Mouse (Mus musculus): ENCODE measurements around the gene Faim2. TPM values are rescaled to one million over a fixed set of nuclear protein-coding genes. Genes with fewer than 3 reads are reported as not detected.

The Faim2 gene
- polyA plus RNA-seq (2015; fragmentation: Nextera tagmentation; extraction: Ambion mirVana) = 0.06 and 0.16 TPM in 2 replicates

GRCm38 (mm10) chr15:99527629-99528353 lies at the start of gene Faim2:
Faim2 (minus strand) TSS chr15:99528165.
- no peaks in the 10 kb centered on the region for H3K4me1 ChIP-seq (replicated peaks)
- H3K9ac ChIP-seq = no peak within 1 kb of the TSS
- ATAC-seq (ENCODE audit: low read depth) = no peak
- H3K27me3 ChIP-seq = peaks cover 29% of the 10 kb centered on the region
- no peak within 1 kb of the TSS for H3K4me3 ChIP-seq (replicated peaks)
- WGBS (ENCODE audit: insufficient replicate concordance) = 24% methylated on average over 27 of the region's 27 CpGs
- no peak within 1 kb of the TSS for H3K27ac ChIP-seq
- H3K36me3 ChIP-seq = no peaks in the 10 kb centered on the region
- no peak for DNase-seq
- no peaks in the 10 kb centered on the region for H3K9me3 ChIP-seq (replicated peaks)
- H3K4me2 ChIP-seq = no peak within 1 kb of the TSS

GRCm38 (mm10) chr15:99569123-99569522 lies 41.2 kb upstream of the Faim2 start:
- Histone ChIP-seq H3K27me3 (peaks cover 10% of the 10 kb centered on the region), H3K4me1 (replicated peaks) (no peaks in the 10 kb centered on the region), H3K9ac (no peak overlapping the region), H3K4me3 (replicated peaks) (no peak overlapping the region), H3K27ac (no peak overlapping the region), H3K9me3 (replicated peaks) (no peaks in the 10 kb centered on the region), H3K36me3 (no peaks in the 10 kb centered on the region), H3K4me2 (no peak overlapping the region)
- DNase-seq (no peak), ATAC-seq (ENCODE audit: low read depth) (no peak)
- WGBS (ENCODE audit: insufficient replicate concordance) = 65% methylated on average over 10 of the region's 10 CpGs

GRCm38 (mm10) chr15:99568682-99569081 lies 40.7 kb upstream of the Faim2 start:
- H3K36me3 ChIP-seq = no peaks in the 10 kb centered on the region
- DNase-seq = no peak
- no peaks in the 10 kb centered on the region for H3K4me1 ChIP-seq (replicated peaks)
- no peak overlapping the region for H3K4me3 ChIP-seq (replicated peaks)
- WGBS (ENCODE audit: insufficient replicate concordance) = 48% methylated on average over 6 of the region's 6 CpGs
- no peak overlapping the region for H3K27ac ChIP-seq
- H3K27me3 ChIP-seq = peaks cover 6% of the 10 kb centered on the region
- H3K9me3 ChIP-seq (replicated peaks) = no peaks in the 10 kb centered on the region
- no peak for ATAC-seq (ENCODE audit: low read depth)
- H3K9ac ChIP-seq = no peak overlapping the region
- no peak overlapping the region for H3K4me2 ChIP-seq

- ATAC-seq (ENCODE audit: low read depth) = no peak
- Histone ChIP-seq H3K27ac (no peak overlapping the region), H3K36me3 (no peaks in the 10 kb centered on the region), H3K4me2 (no peak overlapping the region), H3K4me1 (replicated peaks) (no peaks in the 10 kb centered on the region), H3K9me3 (replicated peaks) (no peaks in the 10 kb centered on the region), H3K4me3 (replicated peaks) (no peak overlapping the region), H3K27me3 (peaks cover 4% of the 10 kb centered on the region; the same call in 1 of the 2 replicates), H3K9ac (no peak overlapping the region)
- DNase-seq = no peak
- 66% methylated on average over 4 of the region's 4 CpGs for WGBS (ENCODE audit: insufficient replicate concordance)
Measured at GRCm38 (mm10) chr15:99567371-99567770, 39.4 kb upstream of the Faim2 start.

GRCm38 (mm10) chr15:99560246-99560645 lies 32.3 kb upstream of the Faim2 start:
- Histone ChIP-seq H3K9me3 (replicated peaks) (no peaks in the 10 kb centered on the region), H3K27ac (no peak overlapping the region), H3K36me3 (no peaks in the 10 kb centered on the region), H3K4me2 (no peak overlapping the region), H3K4me3 (replicated peaks) (no peak overlapping the region), H3K27me3 (0 out of 2 replicates have a peak, but pooled peaks cover 9% of the 10 kb centered on the region), H3K9ac (no peak overlapping the region), H3K4me1 (replicated peaks) (no peaks in the 10 kb centered on the region)
- DNase-seq (no peak), ATAC-seq (ENCODE audit: low read depth) (no peak)
- 60% methylated on average over 10 of the region's 10 CpGs for WGBS (ENCODE audit: insufficient replicate concordance)

- 54% methylated on average over 1 of the region's 1 CpGs for WGBS (ENCODE audit: insufficient replicate concordance)
- ATAC-seq (ENCODE audit: low read depth) = no peak
- no peak for DNase-seq
- no peaks in the 10 kb centered on the region for H3K36me3 ChIP-seq
- no peak overlapping the region for H3K9ac ChIP-seq
- no peaks in the 10 kb centered on the region for H3K9me3 ChIP-seq (replicated peaks)
- no peak overlapping the region for H3K4me2 ChIP-seq
- H3K27me3 ChIP-seq = 0 out of 2 replicates have a peak, but pooled peaks cover 9% of the 10 kb centered on the region
- H3K4me3 ChIP-seq (replicated peaks) = no peak overlapping the region
- no peaks in the 10 kb centered on the region for H3K4me1 ChIP-seq (replicated peaks)
- no peak overlapping the region for H3K27ac ChIP-seq
Measured at GRCm38 (mm10) chr15:99558947-99559346, 31.0 kb upstream of the Faim2 start.

- H3K4me3 ChIP-seq (replicated peaks) = no peak overlapping the region
- no peaks in the 10 kb centered on the region for H3K4me1 ChIP-seq (replicated peaks)
- no peak overlapping the region for H3K9ac ChIP-seq
- no peak overlapping the region for H3K27ac ChIP-seq
- no peaks in the 10 kb centered on the region for H3K36me3 ChIP-seq
- H3K27me3 ChIP-seq = 0 out of 2 replicates have a peak, but pooled peaks cover 3% of the 10 kb centered on the region
- ATAC-seq (ENCODE audit: low read depth) = no peak
- WGBS (ENCODE audit: insufficient replicate concordance) = 73% methylated on average over 6 of the region's 6 CpGs
- H3K9me3 ChIP-seq (replicated peaks) = no peaks in the 10 kb centered on the region
- no peak for DNase-seq
- no peak overlapping the region for H3K4me2 ChIP-seq
Measured at GRCm38 (mm10) chr15:99553767-99554166, 25.8 kb upstream of the Faim2 start.

- Histone ChIP-seq H3K27me3 (0 out of 2 replicates have a peak, but pooled peaks cover 3% of the 10 kb centered on the region), H3K4me2 (no peak overlapping the region), H3K9me3 (replicated peaks) (no peaks in the 10 kb centered on the region), H3K4me1 (replicated peaks) (no peaks in the 10 kb centered on the region), H3K27ac (no peak overlapping the region), H3K9ac (no peak overlapping the region), H3K4me3 (replicated peaks) (no peak overlapping the region), H3K36me3 (no peaks in the 10 kb centered on the region)
- DNase-seq = no peak
- no peak for ATAC-seq (ENCODE audit: low read depth)
- 30% methylated on average over 2 of the region's 2 CpGs for WGBS (ENCODE audit: insufficient replicate concordance)
Measured at GRCm38 (mm10) chr15:99549901-99550300, 21.9 kb upstream of the Faim2 start.

GRCm38 (mm10) chr15:99547732-99548131 lies 19.8 kb upstream of the Faim2 start:
- no peak for ATAC-seq (ENCODE audit: low read depth)
- no peak overlapping the region for H3K27ac ChIP-seq
- peaks cover 17% of the 10 kb centered on the region; the same call in 1 of the 2 replicates for H3K27me3 ChIP-seq
- no peaks in the 10 kb centered on the region for H3K4me1 ChIP-seq (replicated peaks)
- no peak overlapping the region for H3K4me3 ChIP-seq (replicated peaks)
- WGBS (ENCODE audit: insufficient replicate concordance) = 63% methylated on average over 6 of the region's 6 CpGs
- no peak overlapping the region for H3K9ac ChIP-seq
- no peak overlapping the region for H3K4me2 ChIP-seq
- no peaks in the 10 kb centered on the region for H3K36me3 ChIP-seq
- no peak for DNase-seq
- H3K9me3 ChIP-seq (replicated peaks) = no peaks in the 10 kb centered on the region

- Histone ChIP-seq H3K27me3 (peaks cover 17% of the 10 kb centered on the region; the same call in 1 of the 2 replicates), H3K4me1 (replicated peaks) (no peaks in the 10 kb centered on the region), H3K36me3 (no peaks in the 10 kb centered on the region), H3K4me2 (no peak overlapping the region), H3K9ac (no peak overlapping the region), H3K4me3 (replicated peaks) (no peak overlapping the region), H3K27ac (no peak overlapping the region), H3K9me3 (replicated peaks) (no peaks in the 10 kb centered on the region)
- ATAC-seq (ENCODE audit: low read depth) = no peak
- no peak for DNase-seq
- WGBS (ENCODE audit: insufficient replicate concordance) = 72% methylated on average over 11 of the region's 11 CpGs
Measured at GRCm38 (mm10) chr15:99546596-99546995, 18.6 kb upstream of the Faim2 start.

- peaks cover 14% of the 10 kb centered on the region; the same call in 1 of the 2 replicates for H3K27me3 ChIP-seq
- no peaks in the 10 kb centered on the region for H3K4me1 ChIP-seq (replicated peaks)
- WGBS (ENCODE audit: insufficient replicate concordance) = 35% methylated on average over 7 of the region's 7 CpGs
- ATAC-seq (ENCODE audit: low read depth) (no peak), DNase-seq (no peak)
- no peaks in the 10 kb centered on the region for H3K9me3 ChIP-seq (replicated peaks)
- no peak overlapping the region for H3K4me3 ChIP-seq (replicated peaks)
- H3K36me3 ChIP-seq = no peaks in the 10 kb centered on the region
- H3K27ac ChIP-seq = no peak overlapping the region
- H3K4me2 ChIP-seq = no peak overlapping the region
- no peak overlapping the region for H3K9ac ChIP-seq
Measured at GRCm38 (mm10) chr15:99544047-99544446, 16.1 kb upstream of the Faim2 start.

- DNase-seq = no peak
- H3K4me1 ChIP-seq (replicated peaks) = no peaks in the 10 kb centered on the region
- no peak overlapping the region for H3K27ac ChIP-seq
- H3K4me3 ChIP-seq (replicated peaks) = no peak overlapping the region
- ATAC-seq (ENCODE audit: low read depth) = no peak
- no peaks in the 10 kb centered on the region for H3K36me3 ChIP-seq
- WGBS (ENCODE audit: insufficient replicate concordance) = 55% methylated on average over 8 of the region's 8 CpGs
- H3K9me3 ChIP-seq (replicated peaks) = no peaks in the 10 kb centered on the region
- no peak overlapping the region for H3K9ac ChIP-seq
- H3K27me3 ChIP-seq = peaks cover 22% of the 10 kb centered on the region; the same call in 1 of the 2 replicates
- no peak overlapping the region for H3K4me2 ChIP-seq
Measured at GRCm38 (mm10) chr15:99539891-99540290, 11.9 kb upstream of the Faim2 start.

All from liver, embryonic 13.5 days (tissue).